Mouse (Mus musculus) spleen, postnatal 14 days (tissue): ENCODE results near the gene Lrrc55.
A peak's percentile ranks its signal among the peaks of the same experiment; 100 is the strongest.
"Not testable (repeated sequence)": the region's sequence is repeated elsewhere in the genome, so short reads cannot be mapped to it uniquely, and the experiment has no call there.

Source experiments
- DNase-seq, 2 experiments: peaks; one replicate each; pipeline ENCODE4 v3.0.0; 2021 to 2022; ENCODE audit warnings: low spot score in 2 of 2

Lrrc55 gene

GRCm38 (mm10) chr2:85196901-85197300 lies at the start of gene Lrrc55:
TSS of gene Lrrc55 (minus strand) at chr2:85197197.
- no peak for DNase-seq

GRCm38 (mm10) chr2:85246506-85247082 lies 49.6 kb upstream of the Lrrc55 start:
- DNase-seq: peak; percentile 22 to 38

- no peak for DNase-seq
Observed at GRCm38 (mm10) chr2:85245737-85246136, 48.7 kb upstream of the Lrrc55 start.

GRCm38 (mm10) chr2:85238068-85238667 lies 41.2 kb upstream of the Lrrc55 start:
- no peak for DNase-seq

DNA sequence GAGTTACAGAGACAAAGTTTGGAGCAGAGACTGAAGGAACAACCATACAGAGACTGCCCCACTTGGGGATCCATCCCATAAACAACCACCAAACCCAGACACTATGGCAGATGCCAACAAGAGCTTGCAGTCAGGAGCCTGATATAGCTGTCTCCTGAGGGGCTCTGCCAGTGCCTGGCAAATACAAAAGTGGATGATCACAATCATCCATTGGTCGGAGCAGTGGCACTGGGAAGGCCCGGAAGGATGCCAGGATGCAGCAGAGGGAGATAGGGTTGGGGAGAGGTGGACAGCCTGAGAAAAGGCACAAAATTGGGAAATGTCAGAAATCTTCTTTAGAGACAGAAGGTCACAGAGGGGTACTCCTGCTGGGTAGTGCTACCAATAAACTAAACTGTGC lies 40.2 kb upstream of the Lrrc55 start:
- not testable (repeated sequence) for DNase-seq

- no peak for DNase-seq
Observed at GRCm38 (mm10) chr2:85230771-85231511, 33.9 kb upstream of the Lrrc55 start.

DNA sequence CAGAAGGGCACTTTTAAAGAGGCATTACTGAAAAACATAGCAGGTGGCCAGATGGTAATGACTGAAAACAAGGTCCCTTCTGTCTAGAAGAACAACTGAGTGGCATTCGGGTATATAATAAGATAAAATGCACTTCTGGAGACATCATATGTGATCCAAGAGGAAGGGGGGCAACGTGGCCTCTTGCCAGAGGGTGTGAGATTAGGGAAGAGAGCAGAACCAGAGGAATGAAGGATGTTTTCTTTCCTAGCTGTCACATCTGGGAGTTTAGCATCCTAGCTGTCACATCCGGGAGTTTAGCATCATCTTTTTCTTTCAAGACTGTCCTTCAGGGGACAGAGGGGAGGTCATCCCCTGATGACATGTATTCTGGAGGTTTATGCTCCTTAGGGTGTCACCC lies 32.6 kb upstream of the Lrrc55 start:
- no peak for DNase-seq

- no peak for DNase-seq
Observed at GRCm38 (mm10) chr2:85227816-85228335, 30.9 kb upstream of the Lrrc55 start.

DNA sequence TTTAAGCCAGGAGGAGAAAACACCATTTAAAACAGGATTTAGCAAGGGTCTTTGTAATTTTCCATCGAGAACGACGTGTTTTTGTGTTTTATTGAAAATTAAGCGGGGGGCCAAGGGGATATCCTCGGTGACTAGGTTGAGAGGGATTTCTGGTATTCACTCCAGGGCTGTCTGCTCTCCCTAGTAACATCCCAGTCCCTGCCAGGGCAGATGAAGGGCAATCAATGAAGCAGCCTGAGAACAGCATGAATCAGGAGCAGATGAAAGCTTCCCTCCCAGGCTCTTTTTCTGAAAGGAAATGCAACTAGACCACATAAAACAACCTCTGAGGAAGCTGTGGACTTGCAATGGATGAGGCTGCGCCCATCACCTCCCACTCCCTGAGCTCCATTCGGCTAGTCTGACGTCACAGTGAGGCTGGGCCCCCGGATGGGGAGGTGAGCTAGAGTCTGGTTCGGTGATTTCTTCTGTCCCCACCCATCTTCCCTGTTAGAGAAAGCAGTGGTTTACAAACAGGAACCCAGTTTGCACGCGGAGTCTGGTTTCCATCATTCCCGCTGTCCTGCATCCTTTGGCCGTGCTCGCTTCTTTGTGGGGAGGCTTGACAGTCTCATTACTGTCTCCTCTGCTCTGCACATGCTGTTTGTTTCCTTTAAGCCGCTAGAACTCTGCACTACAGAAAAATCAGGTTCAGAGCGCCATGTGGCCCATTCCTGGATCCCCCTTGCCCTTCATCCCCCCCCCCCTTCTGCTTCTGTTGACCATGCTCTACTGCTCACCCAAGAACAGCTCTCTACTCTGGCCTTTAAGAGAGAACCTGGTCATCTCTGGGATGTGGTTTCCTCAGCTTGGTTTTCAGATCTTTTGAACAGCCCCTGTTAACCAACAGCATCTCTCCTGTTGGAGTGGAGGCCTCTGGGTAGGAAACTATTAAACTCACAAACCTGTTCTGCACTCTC lies 27.5 kb upstream of the Lrrc55 start:
- no peak for DNase-seq

- no peak for DNase-seq
Observed at GRCm38 (mm10) chr2:85216606-85217005, 19.6 kb upstream of the Lrrc55 start.

DNA sequence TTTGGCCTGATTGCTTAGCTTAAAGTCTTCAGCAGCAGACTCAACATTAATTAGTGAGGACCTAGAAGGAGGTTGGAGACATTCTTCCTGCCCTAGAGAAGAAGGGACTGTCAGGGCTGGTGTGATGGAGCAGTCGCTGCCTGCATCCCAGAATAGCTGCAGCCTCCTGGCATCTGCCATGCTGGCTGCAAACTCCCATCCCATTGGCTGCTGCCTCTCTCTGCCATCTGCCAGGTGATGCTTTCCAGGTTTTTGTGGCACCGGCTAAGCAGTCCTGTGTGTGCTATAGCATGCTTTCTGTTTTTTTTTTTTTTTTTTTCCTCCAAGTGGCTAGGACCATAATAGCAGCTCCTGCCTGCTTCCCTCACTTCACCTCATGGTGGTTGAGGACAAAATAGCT lies 16.7 kb upstream of the Lrrc55 start:
- DNase-seq: no peak

DNA sequence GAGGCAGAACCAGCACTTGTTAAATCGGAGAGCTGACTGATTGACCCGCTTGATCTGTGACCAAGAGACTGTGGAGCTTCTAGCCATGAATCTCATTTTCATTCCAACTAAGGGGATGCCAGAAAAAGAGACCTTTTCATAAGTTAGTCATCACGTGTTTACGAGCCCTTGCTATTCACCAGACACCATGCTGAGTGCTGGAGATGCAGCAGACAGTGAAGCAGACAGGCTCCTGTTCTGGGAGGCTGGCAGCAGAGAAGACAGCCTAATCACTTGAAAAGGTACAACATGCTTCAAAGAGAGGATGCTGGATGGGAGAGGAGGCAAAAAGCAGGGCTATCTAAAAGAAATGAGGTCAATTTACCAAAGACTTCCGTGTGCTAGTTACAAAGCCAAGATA lies 12.3 kb upstream of the Lrrc55 start:
- DNase-seq: no peak

GRCm38 (mm10) chr2:85205170-85205569 lies 8.2 kb upstream of the Lrrc55 start:
- DNase-seq: no peak

DNA sequence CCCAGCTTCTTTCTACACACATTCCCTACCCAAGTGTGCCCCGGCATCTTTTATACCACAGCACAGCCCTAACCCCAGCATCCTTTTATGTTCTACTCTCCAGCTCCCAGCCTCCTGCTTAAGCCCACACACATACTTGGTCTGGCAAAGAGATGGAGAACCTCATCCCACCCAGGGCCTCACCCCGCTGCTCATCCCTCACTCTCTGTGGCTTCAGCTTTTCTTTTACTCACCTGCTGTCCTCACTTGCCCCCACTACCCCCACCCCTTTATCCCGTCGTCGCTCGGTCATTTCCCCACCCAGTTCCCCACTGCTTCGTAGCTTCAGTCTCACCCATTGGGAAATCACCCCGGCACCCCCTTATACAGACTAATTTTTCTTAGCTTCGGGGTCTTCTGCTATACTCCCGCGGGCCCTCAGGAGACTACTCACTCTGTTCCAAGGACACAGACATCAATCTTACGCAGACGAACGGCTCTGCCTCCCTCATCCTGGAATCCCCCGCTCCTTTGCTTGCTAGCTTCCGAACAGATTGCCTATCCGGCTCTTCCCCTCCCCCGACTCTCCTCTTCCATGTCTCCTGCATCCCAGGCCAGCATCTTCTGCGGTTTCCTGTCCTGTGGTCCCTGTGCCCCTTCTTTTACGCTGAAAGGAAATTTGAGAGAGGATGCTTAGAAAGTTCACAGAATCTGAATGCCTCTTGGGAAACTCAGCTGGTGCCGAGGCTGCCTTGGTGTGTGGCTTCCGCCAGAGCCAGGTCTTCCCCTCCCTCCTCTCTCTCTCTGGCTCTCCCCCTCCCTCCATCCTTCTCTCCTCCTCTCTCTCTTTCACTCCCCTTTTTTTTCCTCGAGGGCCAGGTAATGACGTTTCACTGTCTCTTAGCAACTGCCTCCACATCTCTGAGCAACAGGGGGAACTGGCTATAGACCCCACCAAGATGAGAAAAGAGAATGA lies 1.3 kb upstream of the Lrrc55 start:
- no peak for DNase-seq

DNA sequence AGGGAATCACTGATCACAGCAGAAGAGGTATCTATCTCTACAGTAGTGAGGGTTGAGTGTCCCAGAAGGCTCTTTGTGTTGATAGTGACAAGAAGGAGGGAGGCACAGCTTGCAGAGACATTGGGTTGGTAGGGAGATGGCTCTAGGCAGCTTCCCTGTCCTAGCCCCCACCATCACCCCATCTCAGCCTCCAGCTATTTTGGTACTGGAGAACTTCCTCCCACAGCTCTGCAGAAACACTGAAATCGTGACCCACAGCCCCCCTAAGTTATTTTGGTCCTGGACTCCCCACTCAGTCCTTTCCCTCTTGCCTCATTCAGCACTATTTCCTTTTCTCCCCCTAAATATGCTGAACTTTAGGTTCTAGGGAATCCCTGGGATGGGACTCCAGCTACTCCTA lies 2.4 kb downstream of the Lrrc55 start:
- no peak for DNase-seq

- DNase-seq: no peak
Observed at GRCm38 (mm10) chr2:85187582-85188151, 9.3 kb downstream of the Lrrc55 start.

DNA sequence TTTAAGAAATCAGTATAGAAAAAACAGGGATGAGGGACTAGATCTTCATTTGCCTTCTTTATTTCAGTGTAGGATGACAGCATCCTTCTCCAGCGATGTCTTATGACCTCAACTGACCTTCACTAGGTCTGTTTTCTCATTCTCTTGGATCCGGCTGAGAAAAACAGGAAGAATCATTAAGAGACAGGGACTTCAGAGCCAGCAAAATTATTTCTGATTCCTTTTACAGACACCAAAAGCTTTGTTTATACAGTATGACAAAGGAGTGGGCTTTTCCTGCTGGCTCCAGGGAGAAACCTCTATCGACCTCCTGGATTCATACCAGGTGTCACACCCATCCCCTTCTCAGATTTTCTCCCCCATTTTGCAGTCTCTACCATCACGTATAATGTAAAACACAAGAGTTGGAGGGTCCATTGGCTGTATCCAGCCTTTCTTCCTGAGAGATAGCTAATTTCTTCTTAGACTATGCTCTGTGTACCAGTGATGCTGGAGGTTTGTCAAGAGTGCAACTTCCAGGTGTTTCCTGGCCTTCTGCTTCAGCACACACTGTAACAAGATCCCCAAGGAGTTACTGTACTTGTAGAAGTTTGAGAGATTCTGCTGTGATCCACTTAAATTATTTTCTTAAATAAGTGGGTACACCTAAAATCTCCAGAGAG lies 18.7 kb downstream of the Lrrc55 start:
- no peak for DNase-seq

GRCm38 (mm10) chr2:85173545-85173944 lies 23.5 kb downstream of the Lrrc55 start:
- no peak for DNase-seq

- no peak for DNase-seq
Observed at GRCm38 (mm10) chr2:85172763-85173103, 24.3 kb downstream of the Lrrc55 start.
